Mouse (Mus musculus): Measurements from ENCODE around the gene Myh8. TPM values are rescaled to one million over a fixed set of nuclear protein-coding genes. Genes with fewer than 3 reads are reported as not detected.

The Myh8 gene
- polyA plus RNA-seq, 1 experiment from 2014 or later: 0.10 TPM

GRCm38 (mm10) chr11:67257048-67257447, 19.9 kb upstream of the Myh8 start:
- Histone ChIP-seq H3K9me3 (ENCODE audit: control insufficient read depth, low read length) (no peaks in the 10 kb centered on the region), H3K9ac (replicated peaks; ENCODE audit: low read depth, low read length) (no peak overlapping the region), H3K27me3 (replicated peaks; ENCODE audit: control insufficient read depth, insufficient read depth, low read length) (no peaks in the 10 kb centered on the region), H3K27ac (ENCODE audit: low read length) (no peak overlapping the region), H3K4me2 (ENCODE audit: low read length) (no peak overlapping the region), H3K4me3 (replicated peaks; ENCODE audit: low read length) (no peak overlapping the region), H3K36me3 (ENCODE audit: control insufficient read depth, insufficient read depth) (no peaks in the 10 kb centered on the region), H3K4me1 (replicated peaks; ENCODE audit: control insufficient read depth, insufficient read depth, low read length) (no peaks in the 10 kb centered on the region)
- WGBS: 87% methylated on average over 7 of the region's 7 CpGs
- ATAC-seq: no peak

GRCm38 (mm10) chr11:67260956-67261355, 16.0 kb upstream of the Myh8 start:
- no peak overlapping the region for H3K27ac ChIP-seq (ENCODE audit: low read length)
- WGBS: 80% methylated on average over 6 of the region's 6 CpGs

GRCm38 (mm10) chr11:67293440-67293839, 16.5 kb downstream of the Myh8 start:
- Histone ChIP-seq H3K4me3 (replicated peaks; ENCODE audit: low read length) (no peak overlapping the region), H3K36me3 (ENCODE audit: control insufficient read depth, insufficient read depth) (no peaks in the 10 kb centered on the region), H3K9ac (replicated peaks; ENCODE audit: low read depth, low read length) (no peak overlapping the region), H3K27ac (ENCODE audit: low read length) (no peak overlapping the region), H3K4me2 (ENCODE audit: low read length) (no peak overlapping the region), H3K9me3 (ENCODE audit: control insufficient read depth, low read length) (no peaks in the 10 kb centered on the region), H3K4me1 (replicated peaks; ENCODE audit: control insufficient read depth, insufficient read depth, low read length) (no peaks in the 10 kb centered on the region), H3K27me3 (replicated peaks; ENCODE audit: control insufficient read depth, insufficient read depth, low read length) (no peaks in the 10 kb centered on the region)
- WGBS: 76% methylated on average over 1 of the region's 1 CpGs
- no peak for ATAC-seq

More at GRCm38 (mm10) chr11:67260956-67261355, 16.0 kb upstream of the Myh8 start:
- Histone ChIP-seq H3K4me1 (replicated peaks; ENCODE audit: control insufficient read depth, insufficient read depth, low read length) (no peaks in the 10 kb centered on the region), H3K9me3 (ENCODE audit: control insufficient read depth, low read length) (no peaks in the 10 kb centered on the region), H3K4me2 (ENCODE audit: low read length) (no peak overlapping the region), H3K36me3 (ENCODE audit: control insufficient read depth, insufficient read depth) (no peaks in the 10 kb centered on the region), H3K9ac (replicated peaks; ENCODE audit: low read depth, low read length) (no peak overlapping the region), H3K27me3 (replicated peaks; ENCODE audit: control insufficient read depth, insufficient read depth, low read length) (no peaks in the 10 kb centered on the region), H3K4me3 (replicated peaks; ENCODE audit: low read length) (no peak overlapping the region)
- ATAC-seq: no peak

GRCm38 (mm10) chr11:67313733-67314452, 37.0 kb downstream of the Myh8 start:
- no peak overlapping the region for H3K4me3 ChIP-seq (replicated peaks; ENCODE audit: low read length)
- H3K9ac ChIP-seq (replicated peaks; ENCODE audit: low read depth, low read length): no peak overlapping the region
- no peaks in the 10 kb centered on the region for H3K9me3 ChIP-seq (ENCODE audit: control insufficient read depth, low read length)
- H3K4me1 ChIP-seq (replicated peaks; ENCODE audit: control insufficient read depth, insufficient read depth, low read length): no peaks in the 10 kb centered on the region
- H3K27ac ChIP-seq (ENCODE audit: low read length): no peak overlapping the region
- no peaks in the 10 kb centered on the region for H3K27me3 ChIP-seq (replicated peaks; ENCODE audit: control insufficient read depth, insufficient read depth, low read length)
- no peak overlapping the region for H3K4me2 ChIP-seq (ENCODE audit: low read length)
- H3K36me3 ChIP-seq (ENCODE audit: control insufficient read depth, insufficient read depth): no peaks in the 10 kb centered on the region
- 60% methylated on average over 15 of the region's 15 CpGs for WGBS
- ATAC-seq: no peak

GRCm38 (mm10) chr11:67321358-67321757, 44.4 kb downstream of the Myh8 start, which contains the start of gene Myh13:
Gene Myh13 (plus strand): TSS chr11:67321658.
- no peak within 1 kb of the TSS for H3K4me3 ChIP-seq (replicated peaks; ENCODE audit: low read length)
- 83% methylated on average over 7 of the region's 7 CpGs for WGBS
- H3K36me3 ChIP-seq (ENCODE audit: control insufficient read depth, insufficient read depth): no peaks in the 10 kb centered on the region
- no peak within 1 kb of the TSS for H3K9ac ChIP-seq (replicated peaks; ENCODE audit: low read depth, low read length)
- no peak within 1 kb of the TSS for H3K27ac ChIP-seq (ENCODE audit: low read length)
- ATAC-seq: no peak
- H3K4me1 ChIP-seq (replicated peaks; ENCODE audit: control insufficient read depth, insufficient read depth, low read length): no peaks in the 10 kb centered on the region
- H3K9me3 ChIP-seq (ENCODE audit: control insufficient read depth, low read length): no peaks in the 10 kb centered on the region
- no peaks in the 10 kb centered on the region for H3K27me3 ChIP-seq (replicated peaks; ENCODE audit: control insufficient read depth, insufficient read depth, low read length)
- H3K4me2 ChIP-seq (ENCODE audit: low read length): no peak within 1 kb of the TSS

GRCm38 (mm10) chr11:67326536-67326935, 49.6 kb downstream of the Myh8 start:
- WGBS: 42% methylated on average over 2 of the region's 2 CpGs
- ATAC-seq: no peak
- no peak overlapping the region for H3K4me2 ChIP-seq (ENCODE audit: low read length)
- no peak overlapping the region for H3K9ac ChIP-seq (replicated peaks; ENCODE audit: low read depth, low read length)
- H3K27me3 ChIP-seq (replicated peaks; ENCODE audit: control insufficient read depth, insufficient read depth, low read length): no peaks in the 10 kb centered on the region
- H3K27ac ChIP-seq (ENCODE audit: low read length): no peak overlapping the region
- H3K4me3 ChIP-seq (replicated peaks; ENCODE audit: low read length): no peak overlapping the region
- H3K36me3 ChIP-seq (ENCODE audit: control insufficient read depth, insufficient read depth): no peaks in the 10 kb centered on the region
- H3K4me1 ChIP-seq (replicated peaks; ENCODE audit: control insufficient read depth, insufficient read depth, low read length): no peaks in the 10 kb centered on the region
- no peaks in the 10 kb centered on the region for H3K9me3 ChIP-seq (ENCODE audit: control insufficient read depth, low read length)

GRCm38 (mm10) chr11:67344556-67344955, 67.6 kb downstream of the Myh8 start:
- Histone ChIP-seq H3K4me3 (replicated peaks; ENCODE audit: low read length) (no peak overlapping the region), H3K27me3 (replicated peaks; ENCODE audit: control insufficient read depth, insufficient read depth, low read length) (no peaks in the 10 kb centered on the region), H3K4me2 (ENCODE audit: low read length) (no peak overlapping the region), H3K9ac (replicated peaks; ENCODE audit: low read depth, low read length) (no peak overlapping the region), H3K36me3 (ENCODE audit: control insufficient read depth, insufficient read depth) (no peaks in the 10 kb centered on the region), H3K9me3 (ENCODE audit: control insufficient read depth, low read length) (no peaks in the 10 kb centered on the region), H3K4me1 (replicated peaks; ENCODE audit: control insufficient read depth, insufficient read depth, low read length) (no peaks in the 10 kb centered on the region), H3K27ac (ENCODE audit: low read length) (no peak overlapping the region)
- 64% methylated on average over 3 of the region's 3 CpGs for WGBS
- ATAC-seq: no peak

GRCm38 (mm10) chr11:67345186-67345855, 68.4 kb downstream of the Myh8 start:
- H3K9ac ChIP-seq (replicated peaks; ENCODE audit: low read depth, low read length): no peak overlapping the region
- no peaks in the 10 kb centered on the region for H3K27me3 ChIP-seq (replicated peaks; ENCODE audit: control insufficient read depth, insufficient read depth, low read length)
- H3K4me1 ChIP-seq (replicated peaks; ENCODE audit: control insufficient read depth, insufficient read depth, low read length): no peaks in the 10 kb centered on the region
- H3K36me3 ChIP-seq (ENCODE audit: control insufficient read depth, insufficient read depth): no peaks in the 10 kb centered on the region
- no peak for ATAC-seq
- no peak overlapping the region for H3K4me2 ChIP-seq (ENCODE audit: low read length)
- 54% methylated on average over 2 of the region's 2 CpGs for WGBS
- H3K27ac ChIP-seq (ENCODE audit: low read length): no peak overlapping the region
- no peaks in the 10 kb centered on the region for H3K9me3 ChIP-seq (ENCODE audit: control insufficient read depth, low read length)
- no peak overlapping the region for H3K4me3 ChIP-seq (replicated peaks; ENCODE audit: low read length)

GRCm38 (mm10) chr11:67345856-67346236, 68.9 kb downstream of the Myh8 start:
- no peak overlapping the region for H3K27ac ChIP-seq (ENCODE audit: low read length)
- no peak for ATAC-seq
- H3K9me3 ChIP-seq (ENCODE audit: control insufficient read depth, low read length): no peaks in the 10 kb centered on the region
- H3K27me3 ChIP-seq (replicated peaks; ENCODE audit: control insufficient read depth, insufficient read depth, low read length): no peaks in the 10 kb centered on the region
- no peak overlapping the region for H3K4me3 ChIP-seq (replicated peaks; ENCODE audit: low read length)
- H3K36me3 ChIP-seq (ENCODE audit: control insufficient read depth, insufficient read depth): no peaks in the 10 kb centered on the region
- H3K9ac ChIP-seq (replicated peaks; ENCODE audit: low read depth, low read length): no peak overlapping the region
- no peaks in the 10 kb centered on the region for H3K4me1 ChIP-seq (replicated peaks; ENCODE audit: control insufficient read depth, insufficient read depth, low read length)
- no peak overlapping the region for H3K4me2 ChIP-seq (ENCODE audit: low read length)

Data from forebrain, embryonic 16.5 days (tissue).